Mouse (Mus musculus): ENCODE measurements around the gene Pea15a. TPM values are rescaled to one million over a fixed set of nuclear protein-coding genes. Genes with fewer than 3 reads are reported as not detected.
A peak's percentile ranks its signal among the peaks of the same experiment; 100 is the strongest.

Gene Pea15a
- total and polyA plus RNA-seq, 3 experiments, result 22.1 to 71.3 (median 68.0) TPM

- DNase-seq, result no peak
These were observed 1.5 kb downstream of the Pea15a start for GRCm38 (mm10) chr1:172204814-172205740.

DNA sequence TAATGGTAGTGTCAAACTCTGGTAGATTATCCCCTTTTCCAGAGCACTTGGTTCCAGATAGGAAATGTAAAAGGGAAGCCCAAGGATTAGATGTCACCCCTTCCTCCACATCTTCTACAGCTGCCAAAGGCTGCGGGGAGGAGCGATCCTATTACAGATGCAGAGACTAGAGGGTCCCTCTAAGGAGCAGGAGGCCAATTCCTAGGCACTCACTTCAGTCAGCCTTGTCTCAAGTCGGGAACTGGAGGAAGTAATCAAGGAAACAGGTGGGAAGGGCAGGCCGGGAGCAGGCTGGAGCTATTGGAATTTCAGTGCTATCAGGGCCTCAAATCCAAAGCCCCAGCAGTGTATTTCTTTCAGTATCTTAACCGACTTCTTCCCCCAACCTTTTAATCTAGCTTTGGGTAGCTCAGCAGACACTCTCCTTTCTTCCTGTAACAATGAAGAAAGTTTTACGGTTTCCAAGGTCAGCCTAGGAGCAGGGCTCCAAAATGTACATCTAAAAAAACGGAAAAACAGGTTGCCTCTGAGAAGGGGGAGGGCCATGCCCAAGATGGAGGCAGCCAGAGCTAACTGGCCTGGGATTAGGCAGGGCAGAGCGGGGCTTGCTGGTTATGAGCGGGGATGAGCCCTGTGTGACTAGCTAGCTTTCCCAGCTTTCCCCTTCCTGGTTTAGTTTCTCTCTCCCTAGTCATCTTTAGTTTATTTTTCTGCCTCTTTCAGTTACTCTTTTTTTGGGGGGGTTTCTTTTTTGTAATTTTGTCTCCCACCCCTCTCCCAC is 2.4 kb downstream of the Pea15a start:
- no peak for DNase-seq

GRCm38 (mm10) chr1:172203566-172203965 is 3.0 kb downstream of the Pea15a start:
- DNase-seq, result peak; percentile 33

DNA sequence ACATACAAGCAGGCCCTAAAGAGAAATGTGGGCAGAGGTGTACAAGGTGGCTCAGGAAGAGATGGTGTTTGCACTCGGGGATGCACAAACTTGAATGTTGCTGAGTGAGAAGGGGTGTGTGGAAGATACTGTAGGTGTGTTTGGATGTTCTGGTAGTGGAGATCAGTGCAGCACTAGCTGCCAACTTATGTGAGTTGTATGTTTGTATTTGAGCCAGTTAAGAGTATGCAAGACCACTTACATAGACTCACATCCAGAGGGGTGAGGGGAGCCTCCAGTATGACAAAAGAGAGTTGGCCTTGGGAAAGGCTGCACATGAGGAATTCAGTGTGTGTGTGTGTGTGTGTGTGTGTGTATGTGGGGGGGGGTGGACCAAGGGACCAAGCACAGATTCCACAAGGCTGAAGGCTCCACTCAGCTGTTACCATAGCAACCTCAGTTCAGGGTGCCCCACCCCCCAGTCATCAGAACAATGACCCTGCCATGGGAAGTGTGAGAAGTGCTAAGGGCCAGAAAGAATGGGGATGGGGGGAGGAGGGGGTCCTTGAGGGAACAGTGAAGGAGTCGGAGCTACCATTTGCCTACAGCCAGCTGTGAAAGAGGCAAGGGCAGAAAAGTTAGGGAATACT is 3.6 kb downstream of the Pea15a start:
- DNase-seq, result peak; percentile 27

DNA sequence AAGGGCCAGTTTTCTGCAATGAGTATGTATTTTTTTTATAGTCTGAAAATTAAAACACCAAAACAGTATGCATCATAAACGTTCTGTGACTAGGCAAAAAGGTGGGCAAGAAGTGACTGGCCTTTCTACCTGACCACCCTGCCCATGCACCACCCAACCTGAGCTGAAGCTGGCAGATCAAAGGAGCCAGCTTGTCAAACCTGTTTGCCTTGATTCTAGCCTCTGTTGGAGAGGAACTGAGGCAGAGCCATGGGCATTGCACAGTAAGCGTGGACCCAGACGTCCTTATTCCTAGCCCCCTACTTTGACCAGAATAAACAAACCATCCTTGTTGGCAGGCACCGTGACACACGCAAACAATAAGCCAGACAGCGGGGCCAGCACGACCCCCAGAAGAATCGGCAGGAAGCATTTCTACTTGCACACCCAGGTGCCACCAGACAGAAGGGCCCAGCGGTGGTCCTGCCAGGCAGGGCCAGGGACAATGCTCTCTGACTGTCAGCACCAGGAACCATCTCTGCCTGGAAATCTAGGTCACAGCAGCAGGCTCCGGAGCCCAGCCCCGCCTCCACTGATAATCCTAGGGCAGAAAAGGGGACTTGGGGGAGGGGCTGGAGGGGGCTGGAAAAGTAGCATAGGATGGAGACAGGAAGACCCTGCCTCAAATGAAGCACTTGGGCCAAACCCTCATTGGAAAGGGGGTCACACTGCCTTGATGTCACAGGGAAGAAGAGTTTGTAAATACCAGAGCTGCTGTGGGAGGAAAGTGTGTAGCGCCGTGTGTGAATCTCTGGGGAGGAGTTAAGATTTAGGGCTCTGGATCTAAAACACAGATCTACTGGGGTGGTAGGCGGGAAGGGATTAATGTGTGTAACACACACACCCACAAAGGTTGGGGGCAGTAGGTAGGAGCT is 4.4 kb downstream of the Pea15a start:
- peak; percentile 49 for DNase-seq

- no peak for DNase-seq
These were observed 5.6 kb downstream of the Pea15a start for GRCm38 (mm10) chr1:172200871-172201447.

GRCm38 (mm10) chr1:172200161-172200560 is 6.4 kb downstream of the Pea15a start:
- no peak for DNase-seq

- no peak for DNase-seq
These were observed 7.6 kb downstream of the Pea15a start for GRCm38 (mm10) chr1:172198996-172199395.

DNA sequence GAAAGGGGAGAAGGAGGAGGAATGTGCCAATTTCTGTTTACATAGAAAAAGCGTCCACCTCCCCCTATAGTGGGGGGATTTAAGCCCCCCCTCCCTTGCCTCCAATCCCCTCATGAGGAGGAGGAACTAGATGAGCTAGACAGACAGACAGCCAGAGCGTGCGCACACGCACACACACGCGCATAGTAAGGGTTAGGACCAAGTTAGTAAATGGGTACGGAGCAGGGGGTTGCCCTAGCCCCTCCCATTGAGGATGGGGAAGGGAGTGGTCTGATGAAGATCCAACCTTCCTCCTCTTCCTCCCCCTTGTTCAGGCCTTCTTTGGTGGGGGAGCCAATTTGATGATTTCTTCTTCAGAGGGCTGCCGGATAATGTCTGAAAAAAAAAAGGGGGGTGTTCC is 8.3 kb downstream of the Pea15a start:
- no peak for DNase-seq

DNA sequence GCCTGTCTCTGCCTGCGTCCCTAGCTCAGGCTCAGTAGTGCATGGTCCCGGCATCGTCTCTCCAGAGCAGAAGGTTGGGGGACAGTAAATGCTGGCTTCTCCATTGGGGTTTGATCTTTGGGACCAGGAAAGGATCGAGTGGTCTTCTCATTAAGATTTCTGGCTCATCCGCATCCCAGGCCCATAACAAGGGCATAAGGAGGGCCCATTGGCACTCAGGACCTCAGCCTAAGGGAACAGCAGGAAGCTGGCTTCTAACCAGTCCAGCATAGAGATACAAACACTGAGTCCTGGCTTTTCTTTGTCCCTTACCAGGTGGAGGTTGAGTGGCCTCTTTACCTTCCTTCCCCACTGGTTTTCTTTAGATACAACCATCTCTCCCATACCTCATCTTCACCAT is 8.8 kb downstream of the Pea15a start:
- DNase-seq, result no peak

GRCm38 (mm10) chr1:172197146-172197545 is 9.5 kb downstream of the Pea15a start:
- no peak for DNase-seq

DNA sequence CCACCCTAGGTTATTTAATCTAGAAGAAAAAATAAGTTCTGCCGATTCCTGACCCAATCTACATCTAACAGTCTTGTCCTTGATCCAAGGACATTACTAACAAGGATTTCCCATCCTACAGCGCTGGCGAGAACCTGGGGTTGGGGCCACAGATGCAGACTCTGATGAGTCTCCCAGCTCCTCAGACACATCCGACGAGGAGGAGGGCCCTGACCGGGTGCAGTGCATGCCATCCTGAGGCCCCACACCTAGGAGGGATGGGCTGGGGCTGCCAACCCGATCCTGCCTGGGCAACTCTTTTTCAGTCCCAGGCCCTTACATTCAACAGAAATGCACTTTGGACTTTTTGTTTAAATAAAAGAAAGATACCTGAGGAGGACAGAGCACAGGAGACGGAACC is 12.2 kb downstream of the Pea15a start:
- DNase-seq, result no peak

- no peak for DNase-seq
These were observed 14.4 kb downstream of the Pea15a start for GRCm38 (mm10) chr1:172192217-172192616.

DNA sequence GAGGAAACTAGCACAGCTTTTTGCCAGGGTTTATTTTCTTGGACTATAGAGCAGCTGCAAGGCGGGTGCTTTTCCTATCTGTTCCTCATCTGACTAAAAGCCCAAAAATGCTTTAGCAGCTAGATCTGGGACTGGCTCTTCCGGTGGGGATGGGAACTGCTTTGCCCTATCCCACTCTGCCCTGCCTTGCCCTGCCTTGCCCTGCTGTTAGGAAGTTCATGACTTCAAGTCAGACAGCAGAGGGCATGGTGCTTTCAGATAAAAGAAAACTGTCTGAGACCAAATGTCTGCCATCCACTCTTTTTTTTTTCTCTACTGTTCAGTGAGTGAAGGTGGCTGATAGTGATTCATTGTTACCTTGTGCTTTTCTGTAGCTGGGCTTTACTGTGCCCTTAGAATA is 15.0 kb downstream of the Pea15a start:
- DNase-seq, result no peak

DNA sequence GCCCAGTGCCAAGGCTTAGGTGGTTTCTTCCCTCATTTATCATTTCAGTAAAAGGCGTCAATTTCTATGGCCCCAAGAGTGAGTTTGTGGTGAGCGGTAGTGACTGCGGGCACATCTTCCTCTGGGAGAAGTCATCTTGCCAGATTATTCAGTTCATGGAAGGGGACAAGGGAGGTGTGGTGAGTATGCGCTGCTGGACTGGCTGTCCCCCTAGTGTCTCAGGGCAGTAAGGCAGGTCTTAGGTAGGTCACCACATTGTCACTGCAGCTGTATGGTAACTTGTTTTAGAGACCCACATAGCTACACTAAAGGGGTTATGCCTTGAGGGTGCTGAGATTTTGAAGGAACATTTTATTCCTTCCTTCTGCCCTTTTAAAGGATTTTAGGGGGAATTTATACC is 17.7 kb downstream of the Pea15a start:
- DNase-seq, result no peak

- DNase-seq, result no peak
These were observed 20.0 kb downstream of the Pea15a start for GRCm38 (mm10) chr1:172186401-172187289.

DNA sequence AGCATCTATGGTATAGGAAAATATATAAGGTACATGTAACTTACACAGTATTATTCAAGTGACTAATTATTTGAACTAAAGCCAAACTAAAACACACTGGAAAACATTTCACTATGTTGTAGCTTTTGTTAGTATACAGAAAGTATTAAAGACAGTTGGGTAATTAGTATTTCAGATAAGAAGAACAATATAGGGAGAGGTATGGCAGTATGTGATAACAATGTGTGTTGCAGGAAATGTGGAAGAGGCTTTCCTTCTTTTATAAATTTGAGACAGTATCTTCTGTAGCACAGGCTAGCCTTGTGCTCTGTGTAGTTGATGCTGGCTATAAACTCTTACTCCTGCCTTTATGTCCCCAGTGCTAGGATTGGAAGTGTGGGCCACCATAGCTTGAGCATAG is 22.7 kb downstream of the Pea15a start:
- no peak for DNase-seq

- no peak for DNase-seq
These were observed 23.5 kb downstream of the Pea15a start for GRCm38 (mm10) chr1:172183056-172183455.

GRCm38 (mm10) chr1:172181777-172182176 is 24.8 kb downstream of the Pea15a start:
- DNase-seq, result no peak

GRCm38 (mm10) chr1:172180881-172181280 is 25.7 kb downstream of the Pea15a start:
- DNase-seq, result no peak

All from adrenal gland, adult 2 months (tissue).